Mouse (Mus musculus): ENCODE results near the gene Cpsf2. TPM values are rescaled to one million over a fixed set of nuclear protein-coding genes. Genes with fewer than 3 reads are reported as not detected.
A peak's percentile ranks its signal among the peaks of the same experiment; 100 is the strongest.

Gene Cpsf2
- polyA plus RNA-seq, 1 experiment: 19.7 TPM

DNA sequence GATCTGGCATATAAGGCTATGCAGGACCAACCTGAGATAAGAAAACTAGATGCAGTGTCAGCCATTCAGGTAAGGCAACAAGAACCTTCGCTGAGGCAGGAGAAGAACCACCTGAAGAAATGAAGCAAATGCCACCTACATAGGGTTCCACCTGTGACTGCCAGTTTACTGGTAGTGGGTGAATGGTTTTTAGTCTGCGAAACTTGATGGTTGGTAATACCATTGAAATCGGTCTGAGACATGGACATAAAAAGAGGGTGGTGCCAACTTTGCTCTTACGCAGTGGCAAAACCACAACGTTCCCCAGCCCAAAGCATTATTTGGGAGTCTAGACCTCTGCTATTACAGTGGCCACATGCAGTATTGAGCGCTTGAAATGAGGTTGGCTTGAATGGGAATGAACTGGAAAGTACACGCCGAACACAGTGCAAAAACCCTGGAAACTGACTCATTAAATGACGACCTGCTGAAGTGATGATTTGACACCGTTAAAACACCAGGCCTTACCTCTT, 1.7 kb downstream of the Cpsf2 start:
- TF ChIP-seq CTCF (IDR thresholded peaks at IDR 0.05; ENCODE audit: control insufficient read depth, insufficient read depth, low read length): no peak
- Histone ChIP-seq H3K4me3 (replicated peaks; ENCODE audit: control insufficient read depth, low read depth, low read length) (peak overlapping the region; percentile 14), H3K27ac (ENCODE audit: control insufficient read depth, insufficient read depth, low read depth, low read length, poor library complexity) (no peak overlapping the region; the same call in 1 of the 2 replicates), H3K4me1 (ENCODE audit: control insufficient read depth, insufficient read depth, low read length) (peaks cover 5% of the 10 kb centered on the region; the same call in 1 of the 2 replicates)
- WGBS: 57% methylated on average over 10 of the region's 10 CpGs

DNA sequence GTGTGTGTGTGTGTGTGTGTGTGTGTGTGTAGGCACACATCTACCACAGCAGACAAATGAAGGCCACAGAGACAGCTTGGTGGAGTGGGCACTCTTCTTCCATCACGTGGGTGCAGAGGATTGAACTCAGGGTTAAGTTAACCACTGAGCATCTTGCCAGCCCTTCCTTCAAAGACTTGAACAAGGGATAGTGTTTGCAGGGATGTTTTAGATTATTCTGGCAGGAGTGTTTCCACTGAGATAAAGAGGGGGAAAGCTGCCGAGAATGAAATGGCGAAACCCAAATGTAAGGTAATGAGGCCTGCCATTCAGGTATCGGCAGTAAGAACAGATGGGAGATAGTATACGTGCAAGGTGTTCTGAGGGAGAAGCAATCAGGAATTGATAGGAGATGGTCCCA, 2.4 kb downstream of the Cpsf2 start:
- WGBS: 47% methylated on average over 5 of the region's 5 CpGs
- H3K4me3 ChIP-seq (replicated peaks; ENCODE audit: control insufficient read depth, low read depth, low read length): no peak overlapping the region
- no peak for TF ChIP-seq POLR2A (IDR thresholded peaks at IDR 0.05; ENCODE audit: borderline replicate concordance, control insufficient read depth, low read depth, low read length)
- no peak for TF ChIP-seq CTCF (IDR thresholded peaks at IDR 0.05; ENCODE audit: control insufficient read depth, insufficient read depth, low read length)
- H3K4me1 ChIP-seq (ENCODE audit: control insufficient read depth, insufficient read depth, low read length): peaks cover 5% of the 10 kb centered on the region; the same call in 1 of the 2 replicates
- peak overlapping the region; percentile 62; the same call in 1 of the 2 replicates for H3K27ac ChIP-seq (ENCODE audit: control insufficient read depth, insufficient read depth, low read depth, low read length, poor library complexity)

DNA sequence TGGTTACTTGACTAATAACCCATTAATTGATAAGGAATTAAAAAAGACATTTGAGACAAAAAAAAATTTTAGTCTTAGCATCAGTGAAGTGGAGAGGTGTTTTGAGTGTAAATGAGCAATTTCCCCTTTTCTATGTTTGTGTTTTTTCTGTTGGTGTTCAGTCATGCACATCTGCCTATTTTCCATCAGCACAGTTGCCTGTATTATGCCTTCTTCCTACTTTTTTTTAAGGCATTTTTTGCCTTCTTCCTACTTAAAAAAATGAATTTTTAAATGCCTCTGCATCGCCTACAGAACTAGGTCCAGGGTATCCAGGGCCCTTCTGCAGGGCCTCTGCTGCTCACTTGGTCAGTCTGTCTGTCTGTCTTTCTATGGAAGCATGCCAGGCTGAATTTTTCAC, 2.8 kb downstream of the Cpsf2 start:
- Histone ChIP-seq H3K4me3 (replicated peaks; ENCODE audit: control insufficient read depth, low read depth, low read length) (no peak overlapping the region), H3K4me1 (ENCODE audit: control insufficient read depth, insufficient read depth, low read length) (peaks cover 5% of the 10 kb centered on the region; the same call in 1 of the 2 replicates), H3K27ac (ENCODE audit: control insufficient read depth, insufficient read depth, low read depth, low read length, poor library complexity) (peak overlapping the region; percentile 56; the same call in 1 of the 2 replicates)
- WGBS: 66% methylated on average over 1 of the region's 1 CpGs
- TF ChIP-seq CTCF (IDR thresholded peaks at IDR 0.05; ENCODE audit: control insufficient read depth, insufficient read depth, low read length): no peak
- TF ChIP-seq POLR2A (IDR thresholded peaks at IDR 0.05; ENCODE audit: borderline replicate concordance, control insufficient read depth, low read depth, low read length): no peak

DNA sequence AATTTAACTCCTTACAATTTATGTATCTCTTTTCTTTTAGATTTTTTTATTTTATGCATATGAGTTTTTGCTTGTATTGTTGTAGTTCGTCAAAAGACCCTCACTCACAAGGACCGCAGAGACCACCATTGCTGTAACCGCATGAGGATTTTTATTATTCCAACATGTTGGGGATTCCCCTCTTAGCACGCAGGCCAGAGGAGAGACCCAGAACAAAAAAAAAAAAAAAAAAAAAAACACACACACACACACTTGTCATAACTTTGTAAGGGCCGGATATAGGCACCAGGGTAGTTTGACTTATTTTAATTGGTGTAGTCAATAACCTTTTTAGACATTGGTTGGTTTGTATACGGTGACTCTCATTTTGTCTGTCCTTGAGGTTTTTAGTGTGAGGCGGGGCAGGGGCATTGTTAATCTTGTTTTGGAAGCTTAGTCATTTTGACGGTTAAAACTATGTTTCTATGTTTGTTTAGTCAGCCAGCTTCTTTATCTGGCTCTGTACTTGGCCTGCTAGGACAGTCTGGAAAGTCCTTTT, 3.5 kb downstream of the Cpsf2 start:
- Histone ChIP-seq H3K4me3 (replicated peaks; ENCODE audit: control insufficient read depth, low read depth, low read length) (no peak overlapping the region), H3K4me1 (ENCODE audit: control insufficient read depth, insufficient read depth, low read length) (peaks cover 5% of the 10 kb centered on the region; the same call in 1 of the 2 replicates), H3K27ac (ENCODE audit: control insufficient read depth, insufficient read depth, low read depth, low read length, poor library complexity) (no peak overlapping the region)
- TF ChIP-seq POLR2A (IDR thresholded peaks at IDR 0.05; ENCODE audit: borderline replicate concordance, control insufficient read depth, low read depth, low read length) (no peak), CTCF (IDR thresholded peaks at IDR 0.05; ENCODE audit: control insufficient read depth, insufficient read depth, low read length) (no peak)
- 34% methylated on average over 8 of the region's 8 CpGs for WGBS

DNA sequence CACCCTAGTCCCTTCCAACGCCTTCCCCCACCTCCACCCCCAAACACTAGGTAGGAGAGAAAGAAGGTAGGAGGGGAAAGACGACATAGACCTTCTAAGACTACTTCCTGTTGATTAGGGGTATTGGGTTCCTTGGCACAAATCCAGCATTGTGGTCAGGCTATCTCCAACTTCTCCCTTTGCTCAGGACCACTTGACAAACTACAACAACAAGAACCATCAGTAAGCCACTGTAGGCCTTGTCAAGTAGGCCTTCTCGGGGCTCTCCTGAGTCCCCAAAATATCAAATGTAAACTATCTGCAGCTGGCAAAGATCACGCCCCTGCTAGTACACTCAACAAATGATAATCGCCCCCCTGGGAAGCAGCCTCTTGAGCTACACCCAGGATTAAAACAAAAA, 4.5 kb downstream of the Cpsf2 start:
- TF ChIP-seq POLR2A (IDR thresholded peaks at IDR 0.05; ENCODE audit: borderline replicate concordance, control insufficient read depth, low read depth, low read length) (no peak), CTCF (IDR thresholded peaks at IDR 0.05; ENCODE audit: control insufficient read depth, insufficient read depth, low read length) (no peak)
- H3K4me1 ChIP-seq (ENCODE audit: control insufficient read depth, insufficient read depth, low read length): peaks cover 5% of the 10 kb centered on the region; the same call in 1 of the 2 replicates
- H3K4me3 ChIP-seq (replicated peaks; ENCODE audit: control insufficient read depth, low read depth, low read length): no peak overlapping the region
- 10% methylated on average over 5 of the region's 5 CpGs for WGBS
- H3K27ac ChIP-seq (ENCODE audit: control insufficient read depth, insufficient read depth, low read depth, low read length, poor library complexity): 0 out of 2 replicates have a peak overlapping the region, but pooled peaks have one; percentile 44

DNA sequence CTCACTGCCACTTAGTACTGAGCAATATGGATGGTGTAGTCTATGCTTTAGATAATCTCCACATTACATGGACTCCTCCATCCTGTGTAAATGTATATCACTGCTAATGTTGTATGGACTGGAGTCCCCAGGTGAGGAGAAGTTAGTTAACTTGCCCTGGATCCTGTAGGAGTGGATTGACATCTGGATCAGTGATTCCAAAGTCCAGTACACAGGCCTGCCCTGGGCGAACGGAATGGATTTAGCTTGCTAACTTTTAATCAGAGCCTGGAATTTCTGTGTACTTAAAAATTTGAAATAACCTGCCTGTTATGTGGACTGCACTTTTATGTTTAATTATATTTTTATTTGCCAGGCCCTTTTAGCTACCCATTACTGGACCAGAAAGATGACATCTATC, 5.8 kb downstream of the Cpsf2 start:
- TF ChIP-seq POLR2A (IDR thresholded peaks at IDR 0.05; ENCODE audit: borderline replicate concordance, control insufficient read depth, low read depth, low read length) (no peak), CTCF (IDR thresholded peaks at IDR 0.05; ENCODE audit: control insufficient read depth, insufficient read depth, low read length) (no peak)
- no peak overlapping the region for H3K4me3 ChIP-seq (replicated peaks; ENCODE audit: control insufficient read depth, low read depth, low read length)
- no peak overlapping the region for H3K27ac ChIP-seq (ENCODE audit: control insufficient read depth, insufficient read depth, low read depth, low read length, poor library complexity)
- peaks cover 5% of the 10 kb centered on the region; the same call in 1 of the 2 replicates for H3K4me1 ChIP-seq (ENCODE audit: control insufficient read depth, insufficient read depth, low read length)
- WGBS: 88% methylated on average over 2 of the region's 2 CpGs

DNA sequence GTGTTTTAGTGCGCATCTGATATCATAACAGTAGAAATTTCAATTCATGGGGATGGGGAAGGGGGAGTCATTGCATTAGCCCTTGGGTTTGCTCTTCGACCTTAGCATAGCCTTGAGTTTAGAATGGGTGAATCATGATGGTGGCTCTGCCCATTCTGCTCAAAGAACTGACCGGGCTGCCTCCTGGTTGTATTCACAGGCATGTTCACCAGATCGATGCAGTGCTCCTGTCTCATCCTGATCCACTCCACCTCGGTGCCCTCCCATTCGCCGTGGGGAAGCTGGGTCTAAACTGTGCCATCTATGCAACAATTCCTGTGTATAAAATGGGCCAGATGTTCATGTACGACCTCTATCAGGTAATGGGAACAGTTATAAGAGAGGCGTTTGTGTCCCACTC, 7.2 kb downstream of the Cpsf2 start:
- WGBS: 94% methylated on average over 9 of the region's 9 CpGs
- Histone ChIP-seq H3K27ac (ENCODE audit: control insufficient read depth, insufficient read depth, low read depth, low read length, poor library complexity) (no peak overlapping the region), H3K4me3 (replicated peaks; ENCODE audit: control insufficient read depth, low read depth, low read length) (no peak overlapping the region), H3K4me1 (ENCODE audit: control insufficient read depth, insufficient read depth, low read length) (peaks cover 4% of the 10 kb centered on the region; the same call in 1 of the 2 replicates)
- TF ChIP-seq CTCF (IDR thresholded peaks at IDR 0.05; ENCODE audit: control insufficient read depth, insufficient read depth, low read length) (no peak), POLR2A (IDR thresholded peaks at IDR 0.05; ENCODE audit: borderline replicate concordance, control insufficient read depth, low read depth, low read length) (no peak)

DNA sequence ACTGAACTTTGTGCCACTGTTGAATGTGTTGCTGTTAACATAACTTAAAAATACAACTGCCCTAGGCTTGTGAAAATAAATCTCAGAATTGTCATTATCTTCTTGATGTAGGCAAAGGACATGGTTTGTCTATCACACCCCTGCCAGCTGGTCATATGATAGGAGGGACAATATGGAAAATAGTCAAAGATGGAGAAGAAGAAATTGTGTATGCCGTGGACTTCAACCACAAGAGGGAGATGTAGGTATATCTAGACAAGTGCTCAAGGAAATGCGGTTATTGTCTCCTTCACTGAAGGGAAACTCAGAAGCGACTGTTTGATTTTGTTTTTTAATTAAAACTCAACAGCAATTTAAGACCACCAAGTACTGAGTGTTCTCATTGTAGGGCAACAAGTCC, 9.3 kb downstream of the Cpsf2 start:
- no peak overlapping the region for H3K4me3 ChIP-seq (replicated peaks; ENCODE audit: control insufficient read depth, low read depth, low read length)
- TF ChIP-seq CTCF (IDR thresholded peaks at IDR 0.05; ENCODE audit: control insufficient read depth, insufficient read depth, low read length) (no peak), POLR2A (IDR thresholded peaks at IDR 0.05; ENCODE audit: borderline replicate concordance, control insufficient read depth, low read depth, low read length) (no peak)
- H3K27ac ChIP-seq (ENCODE audit: control insufficient read depth, insufficient read depth, low read depth, low read length, poor library complexity): no peak overlapping the region
- peaks cover 1% of the 10 kb centered on the region; the same call in 1 of the 2 replicates for H3K4me1 ChIP-seq (ENCODE audit: control insufficient read depth, insufficient read depth, low read length)
- WGBS: 10% methylated on average over 3 of the region's 3 CpGs

All from bone marrow, adult 2 months (tissue).